Mouse (Mus musculus): ENCODE data around the gene Olfr517. TPM values are rescaled to one million over a fixed set of nuclear protein-coding genes. Genes with fewer than 3 reads are reported as not detected.

The Olfr517 gene
- polyA plus RNA-seq (2014; fragmentation: Nextera tagmentation; extraction: Ambion mirVana), result not detected in 2 replicates

- no peak within 1 kb of the TSS for H3K4me3 ChIP-seq (ENCODE audit: low read depth, low read length)
- H3K4me2 ChIP-seq (ENCODE audit: low read depth, severe bottlenecking), result no peak within 1 kb of the TSS
- H3K36me3 ChIP-seq (ENCODE audit: control insufficient read depth, insufficient read depth, low read length), result no peaks in the 10 kb centered on the region
- no peak for ATAC-seq (ENCODE audit: insufficient number of reproducible peaks, low FRiP score, low TSS enrichment, low read depth)
- DNase-seq (ENCODE audit: low spot score), result no peak
- H3K9me3 ChIP-seq (ENCODE audit: control insufficient read depth, low read length), result no peaks in the 10 kb centered on the region
- no peak within 1 kb of the TSS for H3K27ac ChIP-seq (replicated peaks; ENCODE audit: low read depth, low read length)
- no peak within 1 kb of the TSS for H3K9ac ChIP-seq (ENCODE audit: low read length)
- 72% methylated on average over 2 of the region's 2 CpGs for WGBS
- H3K27me3 ChIP-seq (ENCODE audit: control insufficient read depth, insufficient read depth, low read length), result no peaks in the 10 kb centered on the region
- no peaks in the 10 kb centered on the region for H3K4me1 ChIP-seq (ENCODE audit: control insufficient read depth, insufficient read depth, low read length)
Observed at GRCm38 (mm10) chr7:108872279-108872678, at the start of gene Olfr517. TSS of gene Olfr517 (minus strand) at chr7:108872379.

- no peaks in the 10 kb centered on the region for H3K36me3 ChIP-seq (ENCODE audit: control insufficient read depth, insufficient read depth, low read length)
- DNase-seq (ENCODE audit: low spot score) (no peak), ATAC-seq (ENCODE audit: insufficient number of reproducible peaks, low FRiP score, low TSS enrichment, low read depth) (no peak)
- H3K4me1 ChIP-seq (ENCODE audit: control insufficient read depth, insufficient read depth, low read length), result no peaks in the 10 kb centered on the region
- H3K9me3 ChIP-seq (ENCODE audit: control insufficient read depth, low read length), result no peaks in the 10 kb centered on the region
- H3K27me3 ChIP-seq (ENCODE audit: control insufficient read depth, insufficient read depth, low read length), result no peaks in the 10 kb centered on the region
- no peak overlapping the region for H3K9ac ChIP-seq (ENCODE audit: low read length)
- 73% methylated on average over 2 of the region's 2 CpGs for WGBS
- H3K4me3 ChIP-seq (ENCODE audit: low read depth, low read length), result no peak overlapping the region
- H3K4me2 ChIP-seq (ENCODE audit: low read depth, severe bottlenecking), result no peak overlapping the region
- H3K27ac ChIP-seq (replicated peaks; ENCODE audit: low read depth, low read length), result no peak overlapping the region
Observed at GRCm38 (mm10) chr7:108903969-108904368, 31.8 kb upstream of the Olfr517 start.

GRCm38 (mm10) chr7:108894320-108894719, 22.1 kb upstream of the Olfr517 start, which contains the start of gene Olfr519:
TSS of gene Olfr519 (minus strand) at chr7:108894420.
- H3K4me1 ChIP-seq (ENCODE audit: control insufficient read depth, insufficient read depth, low read length), result no peaks in the 10 kb centered on the region
- H3K4me3 ChIP-seq (ENCODE audit: low read depth, low read length), result no peak within 1 kb of the TSS
- 88% methylated on average over 5 of the region's 5 CpGs for WGBS
- no peak within 1 kb of the TSS for H3K27ac ChIP-seq (replicated peaks; ENCODE audit: low read depth, low read length)
- H3K9ac ChIP-seq (ENCODE audit: low read length), result no peak within 1 kb of the TSS
- no peak for ATAC-seq (ENCODE audit: insufficient number of reproducible peaks, low FRiP score, low TSS enrichment, low read depth)
- DNase-seq (ENCODE audit: low spot score), result no peak
- H3K9me3 ChIP-seq (ENCODE audit: control insufficient read depth, low read length), result no peaks in the 10 kb centered on the region
- H3K27me3 ChIP-seq (ENCODE audit: control insufficient read depth, insufficient read depth, low read length), result no peaks in the 10 kb centered on the region
- no peak within 1 kb of the TSS for H3K4me2 ChIP-seq (ENCODE audit: low read depth, severe bottlenecking)
- H3K36me3 ChIP-seq (ENCODE audit: control insufficient read depth, insufficient read depth, low read length), result no peaks in the 10 kb centered on the region

GRCm38 (mm10) chr7:108884906-108885305, 12.7 kb upstream of the Olfr517 start, which contains the start of gene Olfr518:
TSS of gene Olfr518 (minus strand) at chr7:108885006.
- no peaks in the 10 kb centered on the region for H3K4me1 ChIP-seq (ENCODE audit: control insufficient read depth, insufficient read depth, low read length)
- no peak within 1 kb of the TSS for H3K4me3 ChIP-seq (ENCODE audit: low read depth, low read length)
- H3K27ac ChIP-seq (replicated peaks; ENCODE audit: low read depth, low read length), result no peak within 1 kb of the TSS
- H3K9me3 ChIP-seq (ENCODE audit: control insufficient read depth, low read length), result no peaks in the 10 kb centered on the region
- H3K36me3 ChIP-seq (ENCODE audit: control insufficient read depth, insufficient read depth, low read length), result no peaks in the 10 kb centered on the region
- no peak for DNase-seq (ENCODE audit: low spot score)
- H3K9ac ChIP-seq (ENCODE audit: low read length), result no peak within 1 kb of the TSS
- no peak for ATAC-seq (ENCODE audit: insufficient number of reproducible peaks, low FRiP score, low TSS enrichment, low read depth)
- H3K27me3 ChIP-seq (ENCODE audit: control insufficient read depth, insufficient read depth, low read length), result no peaks in the 10 kb centered on the region
- WGBS, result 86% methylated on average over 4 of the region's 4 CpGs
- H3K4me2 ChIP-seq (ENCODE audit: low read depth, severe bottlenecking), result no peak within 1 kb of the TSS

GRCm38 (mm10) chr7:108850429-108850828, 21.8 kb downstream of the Olfr517 start, which contains the start of gene Olfr516:
TSS of gene Olfr516 (minus strand) at chr7:108850529.
- H3K4me1 ChIP-seq (ENCODE audit: control insufficient read depth, insufficient read depth, low read length), result no peaks in the 10 kb centered on the region
- 90% methylated on average over 2 of the region's 2 CpGs for WGBS
- no peak within 1 kb of the TSS for H3K27ac ChIP-seq (replicated peaks; ENCODE audit: low read depth, low read length)
- no peaks in the 10 kb centered on the region for H3K36me3 ChIP-seq (ENCODE audit: control insufficient read depth, insufficient read depth, low read length)
- H3K4me2 ChIP-seq (ENCODE audit: low read depth, severe bottlenecking), result no peak within 1 kb of the TSS
- H3K27me3 ChIP-seq (ENCODE audit: control insufficient read depth, insufficient read depth, low read length), result no peaks in the 10 kb centered on the region
- no peak within 1 kb of the TSS for H3K4me3 ChIP-seq (ENCODE audit: low read depth, low read length)
- no peak for DNase-seq (ENCODE audit: low spot score)
- H3K9me3 ChIP-seq (ENCODE audit: control insufficient read depth, low read length), result no peaks in the 10 kb centered on the region
- ATAC-seq (ENCODE audit: insufficient number of reproducible peaks, low FRiP score, low TSS enrichment, low read depth), result no peak
- H3K9ac ChIP-seq (ENCODE audit: low read length), result no peak within 1 kb of the TSS

- Histone ChIP-seq H3K36me3 (ENCODE audit: control insufficient read depth, insufficient read depth, low read length) (no peaks in the 10 kb centered on the region), H3K9me3 (ENCODE audit: control insufficient read depth, low read length) (no peaks in the 10 kb centered on the region), H3K27me3 (ENCODE audit: control insufficient read depth, insufficient read depth, low read length) (no peaks in the 10 kb centered on the region), H3K4me2 (ENCODE audit: low read depth, severe bottlenecking) (no peak within 1 kb of the TSS), H3K9ac (ENCODE audit: low read length) (no peak within 1 kb of the TSS), H3K27ac (replicated peaks; ENCODE audit: low read depth, low read length) (no peak within 1 kb of the TSS), H3K4me3 (ENCODE audit: low read depth, low read length) (no peak within 1 kb of the TSS), H3K4me1 (ENCODE audit: control insufficient read depth, insufficient read depth, low read length) (no peaks in the 10 kb centered on the region)
- no peak for DNase-seq (ENCODE audit: low spot score)
- ATAC-seq (ENCODE audit: insufficient number of reproducible peaks, low FRiP score, low TSS enrichment, low read depth), result no peak
Observed at GRCm38 (mm10) chr7:108825897-108826296, 46.3 kb downstream of the Olfr517 start, which contains the start of gene Olfr514. TSS of gene Olfr514 (minus strand) at chr7:108825997.

Other genes with a start within 250 kb of the Olfr517 start
- not detected in 2 replicates for gene Olfr508, start 242.4 kb downstream of the Olfr517 start, polyA plus RNA-seq (2014; fragmentation: Nextera tagmentation; extraction: Ambion mirVana)
- not detected in 2 replicates for gene Olfr509, start 220.5 kb downstream of the Olfr517 start, polyA plus RNA-seq (2014; fragmentation: Nextera tagmentation; extraction: Ambion mirVana)
- not detected in 2 replicates for gene Olfr510, start 206.0 kb downstream of the Olfr517 start, polyA plus RNA-seq (2014; fragmentation: Nextera tagmentation; extraction: Ambion mirVana)
- gene Olfr512, start 159.1 kb downstream of the Olfr517 start, polyA plus RNA-seq (2014; fragmentation: Nextera tagmentation; extraction: Ambion mirVana), result not detected in 2 replicates
- gene Olfr513, start 121.4 kb downstream of the Olfr517 start, polyA plus RNA-seq (2014; fragmentation: Nextera tagmentation; extraction: Ambion mirVana), result not detected in 2 replicates
- not detected in 2 replicates for gene Olfr514, start 46.4 kb downstream of the Olfr517 start, polyA plus RNA-seq (2014; fragmentation: Nextera tagmentation; extraction: Ambion mirVana)
- not detected in 2 replicates for gene Olfr516, start 21.9 kb downstream of the Olfr517 start, polyA plus RNA-seq (2014; fragmentation: Nextera tagmentation; extraction: Ambion mirVana)
- gene Olfr518, start 12.6 kb upstream of the Olfr517 start, polyA plus RNA-seq (2014; fragmentation: Nextera tagmentation; extraction: Ambion mirVana), result not detected in 2 replicates
- gene Olfr519, start 22.0 kb upstream of the Olfr517 start, polyA plus RNA-seq (2014; fragmentation: Nextera tagmentation; extraction: Ambion mirVana), result not detected in 2 replicates
- 0.71 and 0.75 TPM in 2 replicates for gene Nlrp10, start 57.8 kb upstream of the Olfr517 start, polyA plus RNA-seq (2014; fragmentation: Nextera tagmentation; extraction: Ambion mirVana)
- gene Eif3f, start 62.0 kb upstream of the Olfr517 start, polyA plus RNA-seq (2014; fragmentation: Nextera tagmentation; extraction: Ambion mirVana), result 96.1 and 97.2 TPM in 2 replicates
- gene Tub, start 78.0 kb upstream of the Olfr517 start, polyA plus RNA-seq (2014; fragmentation: Nextera tagmentation; extraction: Ambion mirVana), result 3.7 and 4.2 TPM in 2 replicates
- gene Ric3, start 211.0 kb upstream of the Olfr517 start, polyA plus RNA-seq (2014; fragmentation: Nextera tagmentation; extraction: Ambion mirVana), result 4.7 and 5.1 TPM in 2 replicates